24 mouse cellular contexts compared by ENCODE assay signal in the genomic region with DNA sequence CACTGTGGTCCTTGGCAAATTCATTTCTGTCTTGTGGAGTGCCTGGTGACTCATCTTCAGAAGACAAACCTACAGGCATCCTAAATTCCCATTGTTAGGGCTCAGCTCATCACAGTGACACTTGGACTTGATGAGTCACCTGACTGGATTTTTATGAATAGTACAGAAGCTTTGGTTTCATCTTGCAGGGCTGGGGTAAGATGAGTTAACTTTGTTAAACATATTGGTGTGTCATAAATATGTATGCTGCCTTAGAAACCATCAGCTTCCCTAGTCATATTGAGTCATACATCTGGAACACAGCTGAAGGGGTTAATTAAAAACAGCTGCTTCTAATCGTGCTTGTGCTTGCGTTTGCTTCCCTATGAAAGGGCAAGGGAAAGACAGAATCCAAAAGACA.
DNase-seq lines count a peak whose midpoint lies in the region; ATAC-seq lines count a peak whose summit lies in the region.
"Had no signal": no experiment of that assay in that cellular context is flagged by ENCODE, and none has a peak within 500 bp of the region (broad histone marks: within the 10 kb centered on the region; RNA-seq: fewer than 3 reads in every experiment).

No protein-coding gene starts in this region.

- no peaks in the 10 kb centered on the region for H3K27me3 ChIP-seq in embryonic facial prominence, embryonic 11.5 days (ENCODE audit: control insufficient read depth, insufficient read depth, low read length)
- 0 out of 2 replicates have a peak, but pooled peaks cover 3% of the 10 kb centered on the region for H3K27me3 ChIP-seq in limb, embryonic 10.5 days (ENCODE audit: low read depth, poor library complexity, severe bottlenecking)
- H3K27me3 ChIP-seq in midbrain, embryonic 13.5 days, result no peaks in the 10 kb centered on the region
- H3K27me3 ChIP-seq: forebrain, embryonic 13.5 days; heart, embryonic 15.5 days; hindbrain, embryonic 12.5 days; kidney, embryonic 15.5 days; stomach, embryonic 15.5 days had no signal

- H3K27ac ChIP-seq in embryonic facial prominence, embryonic 11.5 days (replicated peaks; ENCODE audit: low read depth, low read length), result no peak overlapping the region
- H3K27ac ChIP-seq in limb, embryonic 10.5 days, result 0 out of 2 replicates have a peak overlapping the region, but pooled peaks have one; percentile 23
- no peak overlapping the region for H3K27ac ChIP-seq in midbrain, embryonic 13.5 days
- H3K27ac ChIP-seq: forebrain, embryonic 13.5 days; heart, embryonic 15.5 days; hindbrain, embryonic 12.5 days; kidney, embryonic 15.5 days; stomach, embryonic 15.5 days had no signal

- H3K9me3 ChIP-seq in embryonic facial prominence, embryonic 11.5 days (replicated peaks; ENCODE audit: control insufficient read depth, low read length), result no peaks in the 10 kb centered on the region
- H3K9me3 ChIP-seq in limb, embryonic 10.5 days (replicated peaks), result no peaks in the 10 kb centered on the region
- H3K9me3 ChIP-seq in midbrain, embryonic 13.5 days, result no peaks in the 10 kb centered on the region
- H3K9me3 ChIP-seq: forebrain, embryonic 13.5 days; heart, embryonic 15.5 days; hindbrain, embryonic 12.5 days; kidney, embryonic 15.5 days; stomach, embryonic 15.5 days had no signal

- 24% methylated on average over 2 of the region's 2 CpGs for WGBS in embryonic facial prominence, embryonic 11.5 days
- WGBS in limb, embryonic 10.5 days, result 11% methylated on average over 2 of the region's 2 CpGs
- WGBS in midbrain, embryonic 13.5 days, result 53% methylated on average over 2 of the region's 2 CpGs

- DNase-seq in 3134 (ENCODE audit: extremely low read depth, insufficient read length, low spot score), result peak; percentile 42
- DNase-seq in NIH3T3 (ENCODE audit: low read depth), result peak; percentile 91
- DNase-seq in embryonic facial prominence, embryonic 11.5 days (ENCODE audit: low spot score), result peak; percentile 90
- DNase-seq in limb, embryonic 10.5 days (ENCODE audit: low spot score), result peak; percentile 38
- no peak for DNase-seq in heart, postnatal 4 days
- no peak for DNase-seq in cerebellum, adult 11 months
- DNase-seq in kidney, postnatal 36 days, result no peak
- DNase-seq: adrenal gland, postnatal 25 days; B cell, adult 2 months; cerebellum, adult 18-20 months; gastrocnemius, postnatal 14 days; heart, adult 18-20 months; liver; thymus, adult 18-20 months had no signal

- no peaks in the 10 kb centered on the region for H3K36me3 ChIP-seq in embryonic facial prominence, embryonic 11.5 days (replicated peaks; ENCODE audit: control insufficient read depth, insufficient read depth, low read depth, low read length)
- no peaks in the 10 kb centered on the region for H3K36me3 ChIP-seq in limb, embryonic 10.5 days
- no peaks in the 10 kb centered on the region for H3K36me3 ChIP-seq in midbrain, embryonic 13.5 days
- H3K36me3 ChIP-seq: heart, embryonic 15.5 days; hindbrain, embryonic 12.5 days; kidney, embryonic 15.5 days; stomach, embryonic 15.5 days had no signal

- H3K4me1 ChIP-seq in embryonic facial prominence, embryonic 11.5 days (ENCODE audit: control insufficient read depth, insufficient read depth, low read length), result 0 out of 2 replicates have a peak, but pooled peaks cover 2% of the 10 kb centered on the region
- H3K4me1 ChIP-seq in limb, embryonic 10.5 days, result peaks cover 22% of the 10 kb centered on the region
- no peaks in the 10 kb centered on the region for H3K4me1 ChIP-seq in midbrain, embryonic 13.5 days (replicated peaks)
- H3K4me1 ChIP-seq: forebrain, embryonic 13.5 days; heart, embryonic 15.5 days; hindbrain, embryonic 12.5 days; stomach, embryonic 15.5 days had no signal

- no peak for ATAC-seq in embryonic facial prominence, embryonic 11.5 days (replicated peaks; ENCODE audit: insufficient number of reproducible peaks, low FRiP score, low TSS enrichment, low read depth)
- ATAC-seq in midbrain, embryonic 13.5 days, result no peak
- ATAC-seq: activated CD4-positive, CD25-positive, alpha-beta regulatory T cell, adult 4 months; forebrain, embryonic 13.5 days; inflammation-experienced regulatory T-cells, adult 6 months; lung, postnatal 0 days; midbrain, embryonic 16.5 days had no signal

- H3K4me3 ChIP-seq in embryonic facial prominence, embryonic 11.5 days (ENCODE audit: low read depth, low read length), result no peak overlapping the region
- H3K4me3 ChIP-seq in limb, embryonic 10.5 days, result no peak overlapping the region
- H3K4me3 ChIP-seq in midbrain, embryonic 13.5 days (replicated peaks), result no peak overlapping the region
- H3K4me3 ChIP-seq: forebrain, embryonic 13.5 days; heart, embryonic 15.5 days; hindbrain, embryonic 12.5 days; kidney, embryonic 15.5 days; stomach, embryonic 15.5 days had no signal

- H3K4me2 ChIP-seq in embryonic facial prominence, embryonic 11.5 days (ENCODE audit: low read depth, low read length), result no peak overlapping the region
- no peak overlapping the region for H3K4me2 ChIP-seq in midbrain, embryonic 13.5 days (replicated peaks)
- H3K4me2 ChIP-seq: forebrain, embryonic 13.5 days; heart, embryonic 15.5 days; hindbrain, embryonic 12.5 days; kidney, embryonic 15.5 days; stomach, embryonic 15.5 days had no signal

- no peak overlapping the region for H3K9ac ChIP-seq in embryonic facial prominence, embryonic 11.5 days (replicated peaks; ENCODE audit: low read length)
- H3K9ac ChIP-seq in midbrain, embryonic 13.5 days (replicated peaks), result no peak overlapping the region
- H3K9ac ChIP-seq: forebrain, embryonic 13.5 days; heart, embryonic 15.5 days; hindbrain, embryonic 12.5 days; kidney, embryonic 15.5 days; stomach, embryonic 15.5 days had no signal

Comparison
In these comparisons a context has a peak if more than half of its experiments do, and no peak if none do; other contexts are left out.
1. DNase-seq: peak in 3134 (single experiment), NIH3T3 (single experiment), embryonic facial prominence, embryonic 11.5 days (single experiment) and limb, embryonic 10.5 days (single experiment); none in heart, postnatal 4 days (single experiment), cerebellum, adult 11 months (single experiment) and kidney, postnatal 36 days (0 of 2).